Mouse (Mus musculus) embryonic facial prominence, embryonic 12.5 days (tissue): ENCODE results near the gene Tmem123. TPM values are rescaled to one million over a fixed set of nuclear protein-coding genes. Genes with fewer than 3 reads are reported as not detected.
A peak's percentile ranks its signal among the peaks of the same experiment; 100 is the strongest.

Experiments
- ATAC-seq: fragments of 200-750 bp; cut with Nextera tagmentation; 2 replicates; pipeline ENCODE4 v1.8.0; 2017; ENCODE audit not compliant: insufficient number of reproducible peaks, insufficient read depth, low FRiP score, low TSS enrichment
- H3K27ac ChIP-seq: fragments of 300-500 bp; sonication (generic); 2 replicates; pipeline ENCODE4 v1.5.1; 2016; ENCODE audit warnings: mild to moderate bottlenecking
- H3K27me3 ChIP-seq: fragments of 300-500 bp; sonication (generic); 2 replicates; pipeline ENCODE4 v1.6.1; 2016; ENCODE audit warnings: mild to moderate bottlenecking, moderate library complexity
- H3K36me3 ChIP-seq: fragments of 300-500 bp; sonication (generic); 2 replicates; pipeline ENCODE4 v1.6.1; 2016; ENCODE audit warnings: mild to moderate bottlenecking
- H3K4me1 ChIP-seq: fragments of 300-500 bp; sonication (generic); 2 replicates; pipeline ENCODE4 v1.6.1; 2016
- H3K4me2 ChIP-seq: fragments of 300-500 bp; sonication (generic); replicated peaks from 2 replicates; pipeline ENCODE4 v1.6.1; 2016; ENCODE audit warnings: mild to moderate bottlenecking, moderate library complexity
- H3K4me3 ChIP-seq: fragments of 300-500 bp; sonication (generic); 2 replicates; pipeline ENCODE4 v1.5.1; 2016; ENCODE audit warnings: mild to moderate bottlenecking
- H3K9ac ChIP-seq: fragments of 300-500 bp; sonication (generic); 2 replicates; pipeline ENCODE4 v1.6.1; 2016; ENCODE audit warnings: mild to moderate bottlenecking, moderate library complexity
- H3K9me3 ChIP-seq: fragments of 300-500 bp; sonication (generic); 2 replicates; pipeline ENCODE4 v1.6.1; 2016; ENCODE audit warnings: mild to moderate bottlenecking, moderate library complexity
- WGBS: fragments of 180-500 bp; shearing (Covaris S2); methylation state at CpG from one replicate; pipeline ENCODE4 v1.1.7; 2016; 5-methylcytosine and 5-hydroxymethylcytosine counted together
- polyA plus RNA-seq: library from polyadenylated mRNA; unstranded; fragments of >200 nt; fragmentation: Nextera tagmentation; extraction: Ambion mirVana; gene quantifications from 2 replicates; pipeline ENCODE4 v1.2.1, GENCODE M21; 2016

Gene Tmem123
- polyA plus RNA-seq, 1 experiment from 2014 or later: 79.7 TPM

GRCm38 (mm10) chr9:7764463-7764871 lies 626 bp downstream of the Tmem123 start:
- under 1% methylated on average over 14 of the region's 14 CpGs for WGBS
- Histone ChIP-seq H3K27me3 (peaks cover 8% of the 10 kb centered on the region), H3K4me1 (peaks cover 18% of the 10 kb centered on the region), H3K27ac (peak overlapping the region; percentile 68), H3K4me3 (peak overlapping the region; percentile 76), H3K4me2 (peak overlapping the region; percentile 72), H3K36me3 (no peaks in the 10 kb centered on the region), H3K9me3 (no peaks in the 10 kb centered on the region), H3K9ac (peak overlapping the region; percentile 77)
- peak; percentile 53 for ATAC-seq

GRCm38 (mm10) chr9:7765236-7765635 lies 1.4 kb downstream of the Tmem123 start:
- H3K4me3 ChIP-seq: peak overlapping the region; percentile 76
- 66% methylated on average over 3 of the region's 3 CpGs for WGBS
- ATAC-seq: no peak
- H3K9ac ChIP-seq: no peak overlapping the region
- peaks cover 18% of the 10 kb centered on the region for H3K4me1 ChIP-seq
- H3K4me2 ChIP-seq: peak overlapping the region; percentile 72
- no peak overlapping the region for H3K27ac ChIP-seq
- H3K9me3 ChIP-seq: no peaks in the 10 kb centered on the region
- peaks cover 8% of the 10 kb centered on the region for H3K27me3 ChIP-seq
- peaks cover 7% of the 10 kb centered on the region; the same call in 1 of the 2 replicates for H3K36me3 ChIP-seq

GRCm38 (mm10) chr9:7766582-7766981 lies 2.7 kb downstream of the Tmem123 start:
- no peaks in the 10 kb centered on the region for H3K9me3 ChIP-seq
- H3K36me3 ChIP-seq: peaks cover 7% of the 10 kb centered on the region; the same call in 1 of the 2 replicates
- H3K4me1 ChIP-seq: peaks cover 18% of the 10 kb centered on the region
- H3K4me2 ChIP-seq: no peak overlapping the region
- H3K27me3 ChIP-seq: peaks cover 7% of the 10 kb centered on the region
- no peak overlapping the region for H3K4me3 ChIP-seq
- ATAC-seq: no peak
- 71% methylated on average over 3 of the region's 3 CpGs for WGBS
- no peak overlapping the region for H3K27ac ChIP-seq
- H3K9ac ChIP-seq: no peak overlapping the region

GRCm38 (mm10) chr9:7767526-7767925 lies 3.7 kb downstream of the Tmem123 start:
- no peak overlapping the region for H3K27ac ChIP-seq
- no peak overlapping the region for H3K4me2 ChIP-seq
- H3K27me3 ChIP-seq: no peaks in the 10 kb centered on the region
- H3K9ac ChIP-seq: no peak overlapping the region
- H3K36me3 ChIP-seq: peaks cover 7% of the 10 kb centered on the region; the same call in 1 of the 2 replicates
- no peak for ATAC-seq
- no peak overlapping the region for H3K4me3 ChIP-seq
- WGBS: 50% methylated on average over 2 of the region's 2 CpGs
- peaks cover 18% of the 10 kb centered on the region for H3K4me1 ChIP-seq
- H3K9me3 ChIP-seq: no peaks in the 10 kb centered on the region

- H3K9me3 ChIP-seq: no peaks in the 10 kb centered on the region
- H3K4me1 ChIP-seq: peaks cover 18% of the 10 kb centered on the region
- no peak overlapping the region for H3K27ac ChIP-seq
- no peak overlapping the region for H3K4me3 ChIP-seq
- H3K4me2 ChIP-seq: no peak overlapping the region
- no peaks in the 10 kb centered on the region for H3K27me3 ChIP-seq
- WGBS: 73% methylated on average over 4 of the region's 4 CpGs
- peaks cover 7% of the 10 kb centered on the region; the same call in 1 of the 2 replicates for H3K36me3 ChIP-seq
- H3K9ac ChIP-seq: no peak overlapping the region
- no peak for ATAC-seq
Observed at GRCm38 (mm10) chr9:7769081-7769480, 5.2 kb downstream of the Tmem123 start.

- Histone ChIP-seq H3K4me2 (no peak overlapping the region), H3K27me3 (no peaks in the 10 kb centered on the region), H3K36me3 (peaks cover 7% of the 10 kb centered on the region; the same call in 1 of the 2 replicates), H3K9me3 (no peaks in the 10 kb centered on the region), H3K4me3 (no peak overlapping the region), H3K27ac (no peak overlapping the region), H3K9ac (no peak overlapping the region), H3K4me1 (peaks cover 18% of the 10 kb centered on the region)
- ATAC-seq: no peak
- WGBS: 87% methylated on average over 5 of the region's 5 CpGs
Observed at GRCm38 (mm10) chr9:7769491-7769890, 5.7 kb downstream of the Tmem123 start.

GRCm38 (mm10) chr9:7772361-7772760 lies 8.5 kb downstream of the Tmem123 start:
- Histone ChIP-seq H3K27me3 (no peaks in the 10 kb centered on the region), H3K9ac (no peak overlapping the region), H3K4me3 (no peak overlapping the region), H3K4me2 (no peak overlapping the region), H3K36me3 (peaks cover 7% of the 10 kb centered on the region; the same call in 1 of the 2 replicates), H3K27ac (no peak overlapping the region), H3K4me1 (peaks cover 5% of the 10 kb centered on the region; the same call in 1 of the 2 replicates), H3K9me3 (no peaks in the 10 kb centered on the region)
- WGBS: 84% methylated on average over 2 of the region's 2 CpGs
- ATAC-seq: no peak

GRCm38 (mm10) chr9:7772773-7773454 lies 9.1 kb downstream of the Tmem123 start:
- no peaks in the 10 kb centered on the region for H3K9me3 ChIP-seq
- no peak for ATAC-seq
- H3K4me3 ChIP-seq: no peak overlapping the region
- H3K27me3 ChIP-seq: no peaks in the 10 kb centered on the region
- 72% methylated on average over 4 of the region's 4 CpGs for WGBS
- no peaks in the 10 kb centered on the region for H3K4me1 ChIP-seq
- no peak overlapping the region for H3K27ac ChIP-seq
- H3K9ac ChIP-seq: no peak overlapping the region
- H3K4me2 ChIP-seq: no peak overlapping the region
- H3K36me3 ChIP-seq: peaks cover 7% of the 10 kb centered on the region; the same call in 1 of the 2 replicates

- Histone ChIP-seq H3K4me1 (no peaks in the 10 kb centered on the region), H3K27ac (no peak overlapping the region), H3K36me3 (peaks cover 8% of the 10 kb centered on the region; the same call in 1 of the 2 replicates), H3K9ac (no peak overlapping the region), H3K4me3 (no peak overlapping the region), H3K27me3 (no peaks in the 10 kb centered on the region), H3K4me2 (no peak overlapping the region), H3K9me3 (no peaks in the 10 kb centered on the region)
- WGBS: 89% methylated on average over 5 of the region's 5 CpGs
- ATAC-seq: no peak
Observed at GRCm38 (mm10) chr9:7773686-7774085, 9.8 kb downstream of the Tmem123 start.

- WGBS: 94% methylated on average over 10 of the region's 10 CpGs
Observed at GRCm38 (mm10) chr9:7774538-7774937, 10.7 kb downstream of the Tmem123 start.

GRCm38 (mm10) chr9:7775011-7775410 lies 11.2 kb downstream of the Tmem123 start:
- Histone ChIP-seq H3K9ac (no peak overlapping the region), H3K4me2 (no peak overlapping the region), H3K27me3 (no peaks in the 10 kb centered on the region), H3K9me3 (no peaks in the 10 kb centered on the region), H3K4me1 (no peaks in the 10 kb centered on the region), H3K27ac (no peak overlapping the region), H3K36me3 (peaks cover 7% of the 10 kb centered on the region; the same call in 1 of the 2 replicates), H3K4me3 (no peak overlapping the region)
- 87% methylated on average over 2 of the region's 2 CpGs for WGBS
- no peak for ATAC-seq

More at GRCm38 (mm10) chr9:7774538-7774937, 10.7 kb downstream of the Tmem123 start:
- no peak overlapping the region for H3K27ac ChIP-seq
- H3K4me3 ChIP-seq: no peak overlapping the region
- no peak overlapping the region for H3K4me2 ChIP-seq
- ATAC-seq: no peak
- H3K36me3 ChIP-seq: peaks cover 10% of the 10 kb centered on the region; the same call in 1 of the 2 replicates
- no peak overlapping the region for H3K9ac ChIP-seq
- H3K9me3 ChIP-seq: no peaks in the 10 kb centered on the region
- no peaks in the 10 kb centered on the region for H3K4me1 ChIP-seq
- H3K27me3 ChIP-seq: no peaks in the 10 kb centered on the region

- Histone ChIP-seq H3K9ac (no peak overlapping the region), H3K27me3 (no peaks in the 10 kb centered on the region), H3K4me3 (no peak overlapping the region), H3K4me2 (no peak overlapping the region), H3K4me1 (no peaks in the 10 kb centered on the region), H3K9me3 (no peaks in the 10 kb centered on the region), H3K27ac (no peak overlapping the region), H3K36me3 (peaks cover 4% of the 10 kb centered on the region; the same call in 1 of the 2 replicates)
- no peak for ATAC-seq
- WGBS: 81% methylated on average over 3 of the region's 3 CpGs
Observed at GRCm38 (mm10) chr9:7775986-7776385, 12.1 kb downstream of the Tmem123 start.
